Mouse (Mus musculus) testis, adult 2 months (tissue): ENCODE data around the gene Mpg. TPM values are rescaled to one million over a fixed set of nuclear protein-coding genes. Genes with fewer than 3 reads are reported as not detected.
A peak's percentile ranks its signal among the peaks of the same experiment; 100 is the strongest.

Source experiments
- H3K27ac ChIP-seq: fragments of 200-500 bp; 2 replicates; pipeline ENCODE4 v1.5.1; 2012; ENCODE audit warnings: low read depth, low read length; ENCODE audit not compliant: control insufficient read depth, insufficient read depth
- H3K27me3 ChIP-seq: fragments of 200-500 bp; 2 replicates; pipeline ENCODE4 v1.6.1; 2012; ENCODE audit warnings: mild to moderate bottlenecking, low read length, moderate library complexity; ENCODE audit not compliant: control insufficient read depth, insufficient read depth
- H3K36me3 ChIP-seq: fragments of 200-500 bp; 2 replicates; pipeline ENCODE4 v1.6.1; 2012; ENCODE audit warnings: mild to moderate bottlenecking, low read length; ENCODE audit not compliant: control insufficient read depth, insufficient read depth
- H3K4me1 ChIP-seq: fragments of 200-500 bp; 2 replicates; pipeline ENCODE4 v1.6.1; 2012; ENCODE audit warnings: low read length; ENCODE audit not compliant: control insufficient read depth, insufficient read depth
- H3K4me3 ChIP-seq: fragments of 200-500 bp; 2 replicates; pipeline ENCODE4 v1.5.1; 2012; ENCODE audit warnings: low read depth, mild to moderate bottlenecking, low read length, moderate library complexity, mixed read lengths; ENCODE audit not compliant: control insufficient read depth
- CTCF ChIP-seq: fragments of 200-500 bp; IDR thresholded peaks from 2 replicates; pipeline ENCODE4 v1.5.1; 2012; ENCODE audit warnings: low read depth, mild to moderate bottlenecking, inconsistent platforms, low read length, moderate library complexity; ENCODE audit not compliant: control insufficient read depth, insufficient read depth, insufficient replicate concordance
- POLR2A ChIP-seq: fragments of 200-500 bp; IDR thresholded peaks from 2 replicates; pipeline ENCODE4 v1.6.1; 2012; ENCODE audit warnings: low read depth, mild to moderate bottlenecking, inconsistent platforms, low read length, moderate library complexity; ENCODE audit not compliant: control insufficient read depth
- polyA plus RNA-seq: library from polyadenylated mRNA; depleted of rRNA; stranded (reverse); fragments of >200 nt; gene quantifications from 2 replicates; pipeline ENCODE4 v1.2.3, GENCODE M21; 2012

The Mpg gene
- polyA plus RNA-seq, 1 experiment: 16.3 TPM

DNA sequence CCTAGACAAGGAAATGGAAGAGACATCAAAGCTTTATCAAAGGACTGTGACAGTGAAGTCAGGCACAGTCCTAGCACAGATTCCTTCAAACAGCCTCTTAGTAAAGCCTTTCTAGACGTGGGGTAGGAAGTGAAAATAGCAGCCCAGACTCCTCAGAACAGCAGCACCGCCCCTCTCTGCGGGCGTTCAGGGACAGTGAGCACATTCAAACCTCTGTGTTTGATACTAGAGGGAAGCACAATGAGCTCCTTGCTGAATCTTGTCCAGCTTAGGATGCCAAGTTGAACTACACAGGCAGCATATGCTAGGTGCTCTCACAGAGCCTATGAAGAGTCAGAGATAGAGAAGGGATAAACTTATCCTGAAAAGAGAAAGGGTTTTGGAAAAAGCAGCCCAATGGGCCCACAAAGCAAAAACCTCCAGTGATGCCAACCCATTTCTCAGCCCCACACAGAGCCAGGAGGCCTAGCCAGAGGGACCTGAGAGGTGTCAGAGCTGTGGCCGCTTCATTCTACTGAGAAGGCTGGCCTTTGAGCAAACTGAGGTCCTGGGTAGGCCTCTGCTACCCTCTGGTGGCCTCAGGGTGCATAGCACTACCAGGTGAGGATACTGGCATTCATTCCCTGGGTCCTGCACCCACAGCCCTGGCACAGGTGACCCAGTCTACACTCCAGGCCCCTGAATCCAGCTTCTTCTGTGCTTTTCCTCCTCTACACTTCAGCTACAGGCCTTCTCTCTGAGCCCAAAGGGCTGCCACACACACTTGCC lies 12.0 kb downstream of the Mpg start:
- H3K36me3 ChIP-seq: peaks cover 3% of the 10 kb centered on the region; the same call in 1 of the 2 replicates

DNA sequence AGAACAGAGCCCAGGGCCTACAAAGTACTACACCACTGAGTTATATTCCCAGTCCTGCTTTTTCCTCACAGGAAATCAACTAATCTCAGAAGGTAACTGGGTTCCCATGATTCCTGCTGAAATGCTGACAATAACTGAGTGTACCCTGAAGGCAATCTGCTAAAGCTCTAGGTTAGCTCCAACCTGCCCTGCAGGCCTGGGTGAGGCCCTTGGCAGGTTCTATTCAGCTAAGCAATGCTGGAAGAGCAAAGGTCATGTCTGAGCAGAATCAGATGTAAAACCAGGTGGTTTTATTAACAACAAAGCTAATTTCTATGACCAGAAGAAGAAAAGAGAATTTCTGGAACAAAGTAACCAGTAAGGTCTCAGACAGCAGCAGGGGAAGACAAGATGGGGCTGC lies 15.1 kb downstream of the Mpg start:
- Histone ChIP-seq H3K27me3 (no peaks in the 10 kb centered on the region), H3K27ac (no peak overlapping the region), H3K36me3 (peaks cover 3% of the 10 kb centered on the region; the same call in 1 of the 2 replicates), H3K4me1 (no peaks in the 10 kb centered on the region), H3K4me3 (no peak overlapping the region)
- TF ChIP-seq CTCF (no peak), POLR2A (no peak)

More for the DNA sequence above, 12.0 kb downstream of the Mpg start:
- no peaks in the 10 kb centered on the region for H3K27me3 ChIP-seq
- TF ChIP-seq CTCF (peak; percentile 82), POLR2A (no peak)
- H3K4me3 ChIP-seq: no peak overlapping the region
- no peak overlapping the region for H3K27ac ChIP-seq
- no peaks in the 10 kb centered on the region for H3K4me1 ChIP-seq

DNA sequence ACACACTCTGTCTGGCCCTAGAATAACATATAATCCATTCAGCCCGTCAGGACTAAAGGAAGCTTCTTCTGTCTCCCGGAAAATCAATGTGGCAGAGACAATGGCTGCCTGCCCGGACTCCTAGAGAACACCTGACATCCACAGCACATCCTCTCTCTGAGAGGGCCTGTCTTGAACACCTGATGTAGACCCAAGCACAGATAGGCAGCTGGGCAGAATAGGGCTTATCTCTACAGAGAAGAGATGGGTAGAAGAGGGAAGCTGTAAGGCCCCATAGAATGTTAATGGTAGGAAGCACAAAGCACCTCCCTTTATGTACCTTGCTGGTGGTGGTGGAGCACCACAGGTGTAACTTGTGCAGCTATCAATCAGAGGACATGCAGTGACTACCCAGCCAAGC lies 15.9 kb downstream of the Mpg start:
- Histone ChIP-seq H3K27me3 (no peaks in the 10 kb centered on the region), H3K4me1 (no peaks in the 10 kb centered on the region), H3K36me3 (peaks cover 3% of the 10 kb centered on the region; the same call in 1 of the 2 replicates), H3K27ac (no peak overlapping the region), H3K4me3 (no peak overlapping the region)
- no peak for TF ChIP-seq CTCF
- no peak for TF ChIP-seq POLR2A

- Histone ChIP-seq H3K36me3 (peaks cover 3% of the 10 kb centered on the region; the same call in 1 of the 2 replicates), H3K27ac (no peak overlapping the region), H3K4me1 (no peaks in the 10 kb centered on the region), H3K4me3 (no peak overlapping the region), H3K27me3 (no peaks in the 10 kb centered on the region)
- TF ChIP-seq POLR2A: no peak
- no peak for TF ChIP-seq CTCF
Measured at GRCm38 (mm10) chr11:32243205-32243955, 17.1 kb downstream of the Mpg start.

DNA sequence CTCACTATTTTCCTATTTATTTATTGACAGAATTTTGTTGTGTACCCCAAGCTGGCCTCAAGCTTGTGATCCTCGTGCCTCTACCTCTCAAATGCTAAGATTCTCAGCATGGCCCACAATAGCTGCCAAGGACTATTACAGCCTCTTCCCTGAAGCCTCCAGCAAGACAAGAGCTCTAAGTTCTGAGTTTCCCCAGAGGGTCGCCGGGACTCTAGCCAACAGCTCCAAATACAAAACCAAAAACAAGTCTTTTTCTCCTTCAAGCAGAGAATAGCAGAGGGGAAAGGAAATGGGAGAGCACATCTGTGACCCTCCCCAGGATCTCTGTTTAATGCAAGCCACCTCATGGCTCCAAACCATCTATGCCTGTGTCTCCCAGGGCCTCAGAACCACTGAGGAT lies 17.8 kb downstream of the Mpg start:
- no peaks in the 10 kb centered on the region for H3K27me3 ChIP-seq
- peaks cover 2% of the 10 kb centered on the region; the same call in 1 of the 2 replicates for H3K36me3 ChIP-seq
- TF ChIP-seq CTCF (no peak), POLR2A (no peak)
- H3K4me3 ChIP-seq: no peak overlapping the region
- H3K27ac ChIP-seq: no peak overlapping the region
- no peaks in the 10 kb centered on the region for H3K4me1 ChIP-seq

DNA sequence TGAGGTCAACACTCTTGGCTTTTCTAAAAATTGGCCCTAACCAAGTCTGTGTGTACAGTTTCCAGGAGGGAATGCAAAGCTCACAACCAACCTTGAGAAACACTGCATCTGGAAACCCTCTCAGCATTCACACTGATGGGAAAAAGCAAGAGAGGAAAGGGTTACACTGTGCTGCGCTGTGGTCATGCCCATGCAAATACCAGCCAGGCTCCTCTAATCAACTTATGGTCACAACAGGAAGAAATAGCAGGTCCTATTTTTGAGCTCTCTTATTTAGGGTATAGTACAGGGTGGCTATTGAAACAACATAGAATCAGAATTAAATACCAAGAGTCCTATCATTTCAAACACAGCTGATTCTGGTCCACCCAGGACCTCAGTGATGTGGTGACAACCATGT lies 18.3 kb downstream of the Mpg start:
- Histone ChIP-seq H3K36me3 (peaks cover under 1% of the 10 kb centered on the region; the same call in 1 of the 2 replicates), H3K4me1 (no peaks in the 10 kb centered on the region)
- no peak for TF ChIP-seq POLR2A

DNA sequence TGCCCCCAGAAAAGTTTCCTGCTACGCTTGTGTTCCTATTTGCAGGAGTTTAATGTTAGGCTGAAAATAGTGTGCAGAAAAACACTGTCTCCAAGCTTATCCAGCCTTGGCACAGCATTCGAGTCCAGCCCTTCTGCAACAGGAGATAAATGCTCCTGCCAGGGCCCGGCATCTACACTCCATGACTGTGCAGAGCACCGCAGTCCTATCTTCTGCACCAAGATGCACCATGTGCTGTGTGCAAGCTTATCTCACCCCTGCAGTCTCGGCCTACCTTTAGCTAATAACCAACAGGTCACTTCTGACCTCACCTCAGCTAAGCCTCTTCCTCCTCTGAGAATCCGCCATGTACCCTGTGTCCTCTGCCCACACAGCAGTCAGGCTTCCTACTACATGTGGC lies 19.3 kb downstream of the Mpg start:
- H3K27me3 ChIP-seq: no peaks in the 10 kb centered on the region
- no peaks in the 10 kb centered on the region; the same call in 1 of the 2 replicates for H3K36me3 ChIP-seq
- H3K4me1 ChIP-seq: no peaks in the 10 kb centered on the region
- H3K27ac ChIP-seq: no peak overlapping the region
- H3K4me3 ChIP-seq: no peak overlapping the region
- TF ChIP-seq CTCF (no peak), POLR2A (no peak)

More for the DNA sequence above, 18.3 kb downstream of the Mpg start:
- Histone ChIP-seq H3K27ac (no peak overlapping the region), H3K27me3 (no peaks in the 10 kb centered on the region), H3K4me3 (no peak overlapping the region)
